Mouse (Mus musculus) intestine, embryonic 16.5 days (tissue): ENCODE data around the gene Pqlc3. TPM values are rescaled to one million over a fixed set of nuclear protein-coding genes. Genes with fewer than 3 reads are reported as not detected.

Source experiments
- ATAC-seq: fragments of 200-750 bp; cut with Nextera tagmentation; 2 replicates; pipeline ENCODE4 v1.8.0; 2017; ENCODE audit warnings: moderate TSS enrichment, moderate library complexity
- H3K27ac ChIP-seq: fragments of 300-500 bp; sonication (generic); 2 replicates; pipeline ENCODE4 v1.5.1; 2014; ENCODE audit warnings: mild to moderate bottlenecking, low read length
- H3K27me3 ChIP-seq: fragments of 300-500 bp; sonication (generic); replicated peaks from 2 replicates; pipeline ENCODE4 v1.6.1; 2014; ENCODE audit warnings: low read length, control low read depth, mixed read lengths; ENCODE audit not compliant: control insufficient read depth, insufficient read depth
- H3K36me3 ChIP-seq: fragments of 300-500 bp; sonication (generic); 2 replicates; pipeline ENCODE4 v1.6.1; 2014; ENCODE audit warnings: low read length, control low read depth; ENCODE audit not compliant: control insufficient read depth, insufficient read depth
- H3K4me1 ChIP-seq: fragments of 300-500 bp; sonication (generic); 2 replicates; pipeline ENCODE4 v1.6.1; 2014; ENCODE audit warnings: low read length, control low read depth, mixed read lengths; ENCODE audit not compliant: control insufficient read depth, insufficient read depth
- H3K4me2 ChIP-seq: fragments of 300-500 bp; sonication (generic); 2 replicates; pipeline ENCODE4 v1.6.1; 2014; ENCODE audit warnings: low read depth, low read length, control low read depth
- H3K4me3 ChIP-seq: fragments of 300-500 bp; sonication (generic); 2 replicates; pipeline ENCODE4 v1.5.1; 2014; ENCODE audit warnings: mild to moderate bottlenecking, low read length
- H3K9ac ChIP-seq: fragments of 300-500 bp; sonication (generic); 2 replicates; pipeline ENCODE4 v1.6.1; 2014; ENCODE audit warnings: low read depth, low read length
- H3K9me3 ChIP-seq: fragments of 300-500 bp; sonication (generic); 2 replicates; pipeline ENCODE4 v1.6.1; 2016; ENCODE audit warnings: low read length, control low read depth; ENCODE audit not compliant: control insufficient read depth
- WGBS: fragments of 180-500 bp; shearing (Covaris S2); extraction: QIAGEN DNeasy Blood & Tissue Kit; methylation state at CpG from one replicate; pipeline ENCODE4 v1.1.7; 2014; 5-methylcytosine and 5-hydroxymethylcytosine counted together
- polyA plus RNA-seq: library from polyadenylated mRNA; unstranded; fragments of >200 nt; fragmentation: Nextera tagmentation; extraction: Ambion mirVana; gene quantifications from 2 replicates; pipeline ENCODE4 v1.2.1, GENCODE M21; 2015

Gene Pqlc3
- polyA plus RNA-seq, 1 experiment from 2014 or later: 14.4 TPM

DNA sequence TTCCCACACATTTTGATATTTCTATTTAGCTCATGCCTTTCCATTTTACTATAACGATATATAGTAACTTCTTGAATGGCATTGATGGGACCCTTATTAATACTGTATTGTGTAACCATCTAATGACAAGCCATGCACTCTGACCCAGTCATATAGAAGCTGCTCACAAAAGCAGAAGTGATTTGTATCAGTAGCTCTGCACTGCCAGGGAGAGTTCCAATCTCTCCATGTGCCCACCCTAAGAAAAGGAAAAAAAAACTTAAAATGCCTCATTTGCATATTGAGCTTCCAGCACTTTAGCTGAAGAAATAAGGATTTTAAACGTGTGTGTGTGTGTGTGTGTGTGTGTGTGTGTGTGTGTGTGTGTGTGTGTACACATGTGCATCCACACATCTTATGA lies 7.9 kb downstream of the Pqlc3 start:
- 86% methylated on average over 2 of the region's 2 CpGs for WGBS
- Histone ChIP-seq H3K27me3 (no peaks in the 10 kb centered on the region), H3K4me1 (no peaks in the 10 kb centered on the region), H3K27ac (no peak overlapping the region), H3K9me3 (no peaks in the 10 kb centered on the region), H3K36me3 (no peaks in the 10 kb centered on the region), H3K4me2 (no peak overlapping the region), H3K4me3 (no peak overlapping the region), H3K9ac (no peak overlapping the region)
- ATAC-seq: no peak

DNA sequence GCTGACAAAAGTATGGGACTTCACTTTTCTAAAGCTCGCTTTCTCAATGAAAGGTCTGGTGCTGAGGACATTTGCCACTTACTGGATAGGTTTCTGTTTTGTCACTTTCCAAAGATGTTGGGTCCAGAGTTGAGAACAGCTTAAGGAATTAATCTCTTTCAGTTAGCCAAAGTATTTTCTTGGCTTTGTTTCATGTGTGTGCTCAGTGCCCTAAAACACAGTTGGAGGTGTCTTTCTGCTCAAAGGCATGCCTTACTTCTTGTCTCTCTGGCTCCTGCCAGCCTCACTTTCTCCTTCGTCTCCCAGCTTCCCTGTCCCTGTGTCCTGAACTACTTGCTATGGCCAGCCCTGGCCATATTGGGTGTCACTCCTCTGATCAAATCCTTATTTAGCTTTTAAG lies 8.8 kb downstream of the Pqlc3 start:
- WGBS: 96% methylated on average over 2 of the region's 2 CpGs
- ATAC-seq: no peak
- Histone ChIP-seq H3K4me3 (no peak overlapping the region), H3K9me3 (no peaks in the 10 kb centered on the region), H3K27ac (no peak overlapping the region), H3K4me2 (no peak overlapping the region), H3K36me3 (no peaks in the 10 kb centered on the region), H3K9ac (no peak overlapping the region), H3K4me1 (no peaks in the 10 kb centered on the region), H3K27me3 (no peaks in the 10 kb centered on the region)

DNA sequence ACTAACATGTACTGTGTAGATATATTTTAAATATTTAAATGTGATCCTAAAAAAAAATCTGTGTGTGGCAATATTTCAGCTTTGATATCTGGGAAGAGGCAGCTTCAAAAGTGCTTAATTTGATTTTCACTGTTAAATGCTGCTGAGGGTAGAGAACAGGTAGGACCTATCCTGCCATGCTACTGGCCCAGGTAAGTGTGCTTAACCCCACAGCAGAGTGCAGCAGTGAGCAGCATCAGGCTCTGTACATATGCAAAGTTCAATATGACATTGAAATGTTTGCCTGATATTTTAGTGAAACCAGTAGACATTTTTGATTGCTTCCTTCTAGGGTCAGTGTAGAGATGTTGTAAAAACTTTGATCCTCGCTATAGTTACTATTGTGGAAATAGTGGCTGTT lies 14.4 kb downstream of the Pqlc3 start:
- Histone ChIP-seq H3K4me1 (no peaks in the 10 kb centered on the region), H3K9me3 (no peaks in the 10 kb centered on the region), H3K4me3 (no peak overlapping the region), H3K27me3 (no peaks in the 10 kb centered on the region), H3K36me3 (no peaks in the 10 kb centered on the region), H3K9ac (no peak overlapping the region), H3K27ac (no peak overlapping the region), H3K4me2 (no peak overlapping the region)
- ATAC-seq: no peak
- WGBS: 92% methylated on average over 1 of the region's 1 CpGs

DNA sequence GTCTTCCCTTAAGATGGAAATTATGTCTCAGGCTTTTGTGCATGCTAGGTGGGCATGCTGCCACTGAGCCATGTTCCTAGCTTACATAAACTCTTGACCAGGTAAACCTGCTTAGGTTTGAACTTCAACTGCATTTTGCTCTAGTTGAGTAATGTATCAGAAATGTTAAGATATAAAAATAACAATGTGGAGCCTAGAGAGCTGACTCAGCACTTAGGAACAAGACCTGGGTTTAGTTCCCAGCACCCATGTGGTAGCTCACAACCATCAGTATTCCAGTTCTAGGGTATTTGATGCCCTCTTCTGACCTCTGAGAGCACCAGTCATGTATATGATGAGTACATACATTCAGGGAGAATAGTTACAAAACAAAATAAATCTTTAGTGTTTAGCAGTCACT lies 23.1 kb downstream of the Pqlc3 start:
- H3K4me2 ChIP-seq: no peak overlapping the region
- no peaks in the 10 kb centered on the region for H3K27me3 ChIP-seq
- no peak for ATAC-seq
- H3K27ac ChIP-seq: no peak overlapping the region
- H3K36me3 ChIP-seq: peaks cover 13% of the 10 kb centered on the region; the same call in 1 of the 2 replicates
- H3K4me1 ChIP-seq: no peaks in the 10 kb centered on the region
- H3K9ac ChIP-seq: no peak overlapping the region
- no peaks in the 10 kb centered on the region for H3K9me3 ChIP-seq
- no peak overlapping the region for H3K4me3 ChIP-seq

DNA sequence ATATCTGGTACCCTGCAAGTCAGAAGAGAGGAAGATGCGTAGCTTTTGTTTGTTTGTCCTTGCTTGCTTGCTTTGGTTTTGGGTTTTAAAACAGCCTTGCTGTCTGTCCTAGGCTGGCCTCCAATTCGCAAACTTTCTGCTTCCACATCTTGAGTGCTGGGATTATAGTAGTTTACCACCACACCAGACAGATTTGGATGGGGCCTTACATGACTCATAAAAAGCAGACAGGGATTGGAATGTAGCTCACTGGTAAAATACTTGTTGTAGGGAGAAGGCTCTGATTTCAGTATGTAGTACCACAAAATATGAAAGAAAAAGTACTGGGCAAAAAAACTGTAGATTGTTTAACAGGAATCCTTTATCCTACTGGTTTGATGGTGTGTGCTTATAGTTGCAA lies 33.4 kb downstream of the Pqlc3 start:
- no peak for ATAC-seq
- Histone ChIP-seq H3K27me3 (no peaks in the 10 kb centered on the region), H3K4me2 (no peak overlapping the region), H3K9me3 (no peaks in the 10 kb centered on the region), H3K9ac (no peak overlapping the region), H3K4me3 (no peak overlapping the region), H3K4me1 (no peaks in the 10 kb centered on the region), H3K27ac (no peak overlapping the region), H3K36me3 (0 out of 2 replicates have a peak, but pooled peaks cover 3% of the 10 kb centered on the region)
- WGBS: 95% methylated on average over 2 of the region's 2 CpGs

DNA sequence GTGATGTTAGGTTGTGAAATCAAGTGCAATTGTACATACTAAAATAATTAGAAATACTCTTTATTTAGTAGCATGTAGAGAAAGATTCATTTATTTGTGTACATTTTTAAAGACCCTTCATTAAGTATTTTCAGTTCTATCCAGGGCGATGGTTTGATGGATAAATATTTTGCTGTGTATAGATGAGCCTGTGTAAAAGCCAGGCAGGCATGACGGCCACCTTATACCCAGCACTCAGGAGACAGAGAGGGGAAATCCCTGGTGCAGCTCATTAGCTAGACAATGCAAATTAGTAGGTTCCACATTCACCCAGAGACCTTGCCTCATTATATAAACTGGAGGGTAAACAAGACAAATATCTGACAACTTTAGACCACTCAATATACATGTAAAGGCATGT lies 36.9 kb downstream of the Pqlc3 start:
- no peaks in the 10 kb centered on the region for H3K4me1 ChIP-seq
- H3K4me3 ChIP-seq: no peak overlapping the region
- no peak overlapping the region for H3K27ac ChIP-seq
- no peaks in the 10 kb centered on the region for H3K27me3 ChIP-seq
- no peak for ATAC-seq
- H3K4me2 ChIP-seq: no peak overlapping the region
- H3K9ac ChIP-seq: no peak overlapping the region
- H3K9me3 ChIP-seq: no peaks in the 10 kb centered on the region
- H3K36me3 ChIP-seq: peaks cover 9% of the 10 kb centered on the region
- 77% methylated on average over 2 of the region's 2 CpGs for WGBS

DNA sequence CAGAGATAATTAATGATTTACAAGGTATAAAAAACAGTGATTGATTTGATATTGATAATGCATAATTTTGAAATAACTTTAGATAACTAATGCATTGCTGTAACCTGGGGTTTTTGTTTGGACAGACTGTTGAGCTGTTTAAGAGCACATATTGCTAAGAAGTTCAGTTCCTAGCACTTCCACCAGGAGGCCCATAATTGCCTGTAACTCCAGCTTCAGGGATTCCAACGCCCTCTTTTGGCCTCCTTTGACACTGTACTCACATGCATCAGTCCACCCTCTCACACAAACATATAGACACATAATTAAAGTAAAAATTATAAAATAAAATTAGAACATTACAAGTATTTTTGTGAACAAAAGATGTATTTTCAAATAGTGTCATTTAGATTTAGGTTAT lies 41.4 kb downstream of the Pqlc3 start:
- Histone ChIP-seq H3K9ac (no peak overlapping the region), H3K4me3 (no peak overlapping the region), H3K9me3 (no peaks in the 10 kb centered on the region), H3K27ac (no peak overlapping the region), H3K4me1 (no peaks in the 10 kb centered on the region), H3K27me3 (no peaks in the 10 kb centered on the region), H3K36me3 (peaks cover 11% of the 10 kb centered on the region), H3K4me2 (no peak overlapping the region)
- no peak for ATAC-seq
- whole genome bisulfite sequencing: 71% methylated on average over 1 of the region's 1 CpGs

DNA sequence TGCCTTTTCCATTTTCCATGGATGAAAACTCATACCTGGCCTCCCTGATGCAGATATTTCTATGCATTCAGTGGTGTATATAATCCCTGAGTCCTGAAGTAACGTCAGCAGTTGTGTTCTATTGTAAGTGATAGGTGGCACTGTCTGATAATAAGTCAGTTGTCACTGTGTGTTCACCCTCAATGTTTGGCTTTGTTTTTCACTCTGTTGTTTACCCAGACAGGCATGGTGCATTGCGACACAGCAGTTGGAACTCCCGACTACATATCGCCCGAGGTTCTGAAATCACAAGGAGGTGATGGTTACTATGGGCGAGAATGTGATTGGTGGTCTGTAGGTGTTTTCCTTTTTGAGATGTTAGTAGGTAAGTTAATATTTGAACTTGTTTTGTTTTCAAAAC lies 52.0 kb downstream of the Pqlc3 start:
- Histone ChIP-seq H3K27ac (no peak overlapping the region), H3K36me3 (no peaks in the 10 kb centered on the region), H3K4me3 (no peak overlapping the region), H3K27me3 (no peaks in the 10 kb centered on the region), H3K9ac (no peak overlapping the region), H3K4me2 (no peak overlapping the region), H3K4me1 (no peaks in the 10 kb centered on the region), H3K9me3 (no peaks in the 10 kb centered on the region)
- no peak for ATAC-seq
- WGBS: 91% methylated on average over 6 of the region's 6 CpGs

DNA sequence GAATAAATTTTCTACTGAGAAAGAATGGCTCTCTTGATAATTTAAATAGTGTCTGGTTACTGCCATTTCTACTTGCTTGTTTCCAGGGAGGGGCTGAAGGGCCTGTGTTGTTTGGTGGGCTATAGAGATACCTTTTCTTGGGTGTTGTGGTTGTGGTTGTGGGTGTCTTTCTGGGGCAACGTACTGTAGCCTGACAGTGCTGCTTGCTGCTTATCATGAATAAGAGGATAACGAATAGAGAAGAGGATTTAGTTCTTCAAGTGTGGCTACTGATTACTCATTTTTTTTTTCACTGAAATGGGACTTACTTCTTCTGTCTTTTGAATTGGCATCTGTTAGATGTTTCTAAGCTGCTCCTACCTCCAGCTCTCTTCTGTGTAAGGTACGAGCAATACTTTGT lies 58.2 kb downstream of the Pqlc3 start:
- 81% methylated on average over 3 of the region's 3 CpGs for WGBS
- H3K4me2 ChIP-seq: no peak overlapping the region
- no peak for ATAC-seq
- no peaks in the 10 kb centered on the region for H3K36me3 ChIP-seq
- H3K27me3 ChIP-seq: no peaks in the 10 kb centered on the region
- no peak overlapping the region for H3K4me3 ChIP-seq
- no peak overlapping the region for H3K9ac ChIP-seq
- no peaks in the 10 kb centered on the region for H3K4me1 ChIP-seq
- no peaks in the 10 kb centered on the region for H3K9me3 ChIP-seq
- no peak overlapping the region for H3K27ac ChIP-seq
